Mouse (Mus musculus) liver, embryonic 12.5 days (tissue): ENCODE measurements around the gene Cirbp. TPM values are rescaled to one million over a fixed set of nuclear protein-coding genes. Genes with fewer than 3 reads are reported as not detected.

ENCODE experiments used
- polyA plus RNA-seq: library from polyadenylated mRNA; unstranded; fragments of >200 nt; fragmentation: Nextera tagmentation; extraction: Ambion mirVana; gene quantifications from 2 replicates; pipeline ENCODE4 v1.2.1, GENCODE M21; 2016

Cirbp gene
- polyA plus RNA-seq, 1 experiment from 2014 or later = 22.1 TPM

Other genes starting within 250 kb of the Cirbp start
- gene Kiss1r, start 249.0 kb upstream of the Cirbp start, polyA plus RNA-seq = 0.35 and 0.43 TPM in 2 replicates
- gene R3hdm4, start 244.8 kb upstream of the Cirbp start, polyA plus RNA-seq = 67.5 and 74.1 TPM in 2 replicates
- gene Arid3a, start 238.9 kb upstream of the Cirbp start, polyA plus RNA-seq = 5.6 and 6.4 TPM in 2 replicates
- gene Wdr18, start 205.8 kb upstream of the Cirbp start, polyA plus RNA-seq = 99.9 and 114 TPM in 2 replicates
- 0.14 TPM in 2 replicates for gene Grin3b, start 195.3 kb upstream of the Cirbp start, polyA plus RNA-seq
- gene Tmem259, start 181.7 kb upstream of the Cirbp start, polyA plus RNA-seq = 17.2 and 17.5 TPM in 2 replicates
- gene Cnn2, start 177.4 kb upstream of the Cirbp start, polyA plus RNA-seq = 68.2 and 75.4 TPM in 2 replicates
- 10.5 and 12.1 TPM in 2 replicates for gene Abca7, start 169.5 kb upstream of the Cirbp start, polyA plus RNA-seq
- gene Arhgap45, start 149.3 kb upstream of the Cirbp start, polyA plus RNA-seq = 22.3 and 22.8 TPM in 2 replicates
- gene Polr2e, start 126.2 kb upstream of the Cirbp start, polyA plus RNA-seq = 142 and 147 TPM in 2 replicates
- 682 and 685 TPM in 2 replicates for gene Gpx4, start 118.8 kb upstream of the Cirbp start, polyA plus RNA-seq
- gene Sbno2, start 60.4 kb upstream of the Cirbp start, polyA plus RNA-seq = 15.0 and 15.4 TPM in 2 replicates
- 18.6 and 19.8 TPM in 2 replicates for gene Stk11, start 50.2 kb upstream of the Cirbp start, polyA plus RNA-seq
- gene Atp5d, start 27.4 kb upstream of the Cirbp start, polyA plus RNA-seq = 393 and 419 TPM in 2 replicates
- 0.94 and 0.96 TPM in 2 replicates for gene Cbarp, start 25.1 kb upstream of the Cirbp start, polyA plus RNA-seq
- gene Midn, start 17.7 kb upstream of the Cirbp start, polyA plus RNA-seq = 5.7 and 6.3 TPM in 2 replicates
- gene 1600002K03Rik, start 7.0 kb downstream of the Cirbp start, polyA plus RNA-seq = 14.0 and 16.4 TPM in 2 replicates
- 3.1 and 3.4 TPM in 2 replicates for gene Efna2, start 13.5 kb downstream of the Cirbp start, polyA plus RNA-seq
- gene Mum1, start 60.4 kb downstream of the Cirbp start, polyA plus RNA-seq = 33.5 and 35.1 TPM in 2 replicates
- 296 and 312 TPM in 2 replicates for gene Ndufs7, start 83.1 kb downstream of the Cirbp start, polyA plus RNA-seq
- gene Gamt, start 95.0 kb downstream of the Cirbp start, polyA plus RNA-seq = 43.0 and 50.0 TPM in 2 replicates
- 44.3 and 45.9 TPM in 2 replicates for gene Dazap1, start 95.5 kb downstream of the Cirbp start, polyA plus RNA-seq
- gene Rps15, start 126.5 kb downstream of the Cirbp start, polyA plus RNA-seq = 872 and 920 TPM in 2 replicates
- 0.17 and 0.22 TPM in 2 replicates for gene Apc2, start 130.0 kb downstream of the Cirbp start, polyA plus RNA-seq
- gene 2310011J03Rik, start 154.6 kb downstream of the Cirbp start, polyA plus RNA-seq = 46.0 and 46.7 TPM in 2 replicates
- gene Pcsk4, start 163.5 kb downstream of the Cirbp start, polyA plus RNA-seq = 6.9 and 7.2 TPM in 2 replicates
- 61.4 and 61.6 TPM in 2 replicates for gene Reep6, start 164.0 kb downstream of the Cirbp start, polyA plus RNA-seq
- 2.4 and 2.9 TPM in 2 replicates for gene Adamtsl5, start 182.4 kb downstream of the Cirbp start, polyA plus RNA-seq
- gene Plk5, start 190.5 kb downstream of the Cirbp start, polyA plus RNA-seq = 0.06 and 0.10 TPM in 2 replicates
- 2.1 TPM in 2 replicates for gene Mex3d, start 221.7 kb downstream of the Cirbp start, polyA plus RNA-seq
- 134 and 140 TPM in 2 replicates for gene Mbd3, start 233.6 kb downstream of the Cirbp start, polyA plus RNA-seq
- 594 and 628 TPM in 2 replicates for gene Uqcr11, start 240.8 kb downstream of the Cirbp start, polyA plus RNA-seq